Mouse (Mus musculus) layer of hippocampus, postnatal 14 days (tissue): ENCODE measurements around the gene Nr0b2. TPM values are rescaled to one million over a fixed set of nuclear protein-coding genes. Genes with fewer than 3 reads are reported as not detected.
"Not testable (repeated sequence)": the region's sequence is repeated elsewhere in the genome, so short reads cannot be mapped to it uniquely, and the experiment has no call there.

ENCODE experiments used
- DNase-seq, 2 experiments: peaks; one replicate each; pipeline ENCODE4 v3.0.0; 2021 to 2022; ENCODE audit warnings: low spot score in 2 of 2, mixed read lengths in 1 of 2
- long read RNA-seq, 2 experiments: library from polyadenylated mRNA; stranded (forward); transcript quantifications; one replicate each; pipeline ENCODE4 v2.0.0; 2021
- total RNA-seq, 2 experiments: library from RNA; stranded (reverse); gene quantifications; 2 replicates each; pipeline ENCODE4 v1.2.3; 2021

Gene Nr0b2
- not detected for total RNA-seq
- long read RNA-seq, experiment 1: 0 reads
- long read RNA-seq, experiment 2: 0 reads

GRCm38 (mm10) chr4:133552768-133553447 lies at the start of gene Nr0b2:
TSS of gene Nr0b2 (plus strand) at chr4:133553376.
- no peak for DNase-seq

- no peak for DNase-seq
Observed at GRCm38 (mm10) chr4:133504300-133504699, 48.9 kb upstream of the Nr0b2 start.

- DNase-seq: no peak
Observed at GRCm38 (mm10) chr4:133504755-133505485, 48.3 kb upstream of the Nr0b2 start.

GRCm38 (mm10) chr4:133506573-133506972 lies 46.6 kb upstream of the Nr0b2 start:
- DNase-seq: no peak

GRCm38 (mm10) chr4:133508990-133509389 lies 44.2 kb upstream of the Nr0b2 start:
- peak; percentile 64 to 78 for DNase-seq

GRCm38 (mm10) chr4:133511050-133511449 lies 42.1 kb upstream of the Nr0b2 start:
- no peak for DNase-seq

GRCm38 (mm10) chr4:133512511-133512910 lies 40.7 kb upstream of the Nr0b2 start:
- not testable (repeated sequence) for DNase-seq

- DNase-seq: peak; percentile 76 to 83
Observed at GRCm38 (mm10) chr4:133512972-133513371, 40.2 kb upstream of the Nr0b2 start.

- DNase-seq: no peak
Observed at GRCm38 (mm10) chr4:133518601-133519368, 34.4 kb upstream of the Nr0b2 start, which contains the start of gene Kdf1. TSS of gene Kdf1 (plus strand) at chr4:133518963.

- DNase-seq: no peak
Observed at GRCm38 (mm10) chr4:133519369-133519665, 33.9 kb upstream of the Nr0b2 start.

- DNase-seq: no peak
Observed at GRCm38 (mm10) chr4:133521502-133521901, 31.7 kb upstream of the Nr0b2 start.

GRCm38 (mm10) chr4:133527788-133528187 lies 25.4 kb upstream of the Nr0b2 start:
- DNase-seq: no peak

- DNase-seq: no peak
Observed at GRCm38 (mm10) chr4:133532777-133533176, 20.4 kb upstream of the Nr0b2 start.

- no peak for DNase-seq
Observed at GRCm38 (mm10) chr4:133536081-133536480, 17.1 kb upstream of the Nr0b2 start.

GRCm38 (mm10) chr4:133536652-133537051 lies 16.5 kb upstream of the Nr0b2 start:
- no peak for DNase-seq

- DNase-seq: peak; percentile 93 to 97
Observed at GRCm38 (mm10) chr4:133545272-133546231, 7.6 kb upstream of the Nr0b2 start, which contains the start of gene Nudc. TSS of gene Nudc (minus strand) at chr4:133545996.

GRCm38 (mm10) chr4:133552029-133552428 lies 1.1 kb upstream of the Nr0b2 start:
- no peak for DNase-seq

- no peak for DNase-seq
Observed at GRCm38 (mm10) chr4:133553448-133554330, 513 bp downstream of the Nr0b2 start.

- no peak for DNase-seq
Observed at GRCm38 (mm10) chr4:133557041-133557717, 4.0 kb downstream of the Nr0b2 start.
